Mouse (Mus musculus) telencephalon, adult 2 months (tissue): ENCODE measurements around the gene N4bp2.
"Not testable (repeated sequence)": the region's sequence is repeated elsewhere in the genome, so short reads cannot be mapped to it uniquely, and the experiment has no call there.

Source experiments
- DNase-seq: peaks from one replicate; pipeline ENCODE4 v3.0.0-alpha.2; 2011; ENCODE audit warnings: low read depth, low spot score

N4bp2 gene

GRCm38 (mm10) chr5:65764786-65765634, 1.7 kb downstream of the N4bp2 start:
- peak; percentile 95 for DNase-seq

- no peak for DNase-seq
Observed at GRCm38 (mm10) chr5:65765635-65765911, 2.3 kb downstream of the N4bp2 start.

- DNase-seq, result no peak
Observed at GRCm38 (mm10) chr5:65768007-65768406, 4.7 kb downstream of the N4bp2 start.

- no peak for DNase-seq
Observed at GRCm38 (mm10) chr5:65770065-65770464, 6.7 kb downstream of the N4bp2 start.

GRCm38 (mm10) chr5:65770493-65770892, 7.2 kb downstream of the N4bp2 start:
- no peak for DNase-seq

GRCm38 (mm10) chr5:65773957-65774356, 10.6 kb downstream of the N4bp2 start:
- not testable (repeated sequence) for DNase-seq

- no peak for DNase-seq
Observed at GRCm38 (mm10) chr5:65776166-65776565, 12.8 kb downstream of the N4bp2 start.

GRCm38 (mm10) chr5:65776907-65777306, 13.6 kb downstream of the N4bp2 start:
- no peak for DNase-seq

- DNase-seq, result not testable (repeated sequence)
Observed at GRCm38 (mm10) chr5:65778986-65779385, 15.7 kb downstream of the N4bp2 start.

- DNase-seq, result no peak
Observed at GRCm38 (mm10) chr5:65779401-65780063, 16.2 kb downstream of the N4bp2 start.

- no peak for DNase-seq
Observed at GRCm38 (mm10) chr5:65781147-65781715, 17.9 kb downstream of the N4bp2 start.

GRCm38 (mm10) chr5:65781769-65782715, 18.7 kb downstream of the N4bp2 start:
- DNase-seq, result no peak

GRCm38 (mm10) chr5:65790604-65791225, 27.4 kb downstream of the N4bp2 start:
- no peak for DNase-seq

- no peak for DNase-seq
Observed at GRCm38 (mm10) chr5:65794202-65794601, 30.9 kb downstream of the N4bp2 start.

GRCm38 (mm10) chr5:65794702-65795101, 31.4 kb downstream of the N4bp2 start:
- DNase-seq, result no peak

GRCm38 (mm10) chr5:65795293-65795993, 32.1 kb downstream of the N4bp2 start:
- no peak for DNase-seq

GRCm38 (mm10) chr5:65795994-65796298, 32.6 kb downstream of the N4bp2 start:
- DNase-seq, result no peak

- DNase-seq, result peak; percentile 6
Observed at GRCm38 (mm10) chr5:65823601-65824133, 60.3 kb downstream of the N4bp2 start.

- no peak for DNase-seq
Observed at GRCm38 (mm10) chr5:65826476-65826875, 63.2 kb downstream of the N4bp2 start.

GRCm38 (mm10) chr5:65827102-65827501, 63.8 kb downstream of the N4bp2 start:
- no peak for DNase-seq

GRCm38 (mm10) chr5:65828261-65828660, 64.9 kb downstream of the N4bp2 start:
- DNase-seq, result no peak
